Mouse (Mus musculus) adrenal gland, adult 2 months (tissue): ENCODE results near the gene Hcn2. TPM values are rescaled to one million over a fixed set of nuclear protein-coding genes. Genes with fewer than 3 reads are reported as not detected.

Experiments used
- DNase-seq: peaks from one replicate; pipeline ENCODE4 v3.0.0; 2021
- long read RNA-seq: library from polyadenylated mRNA; stranded (forward); transcript quantifications from one replicate; pipeline ENCODE4 v2.0.0, GENCODE M21; 2021
- polyA plus RNA-seq: library from polyadenylated mRNA; depleted of rRNA; stranded (reverse); fragments of >200 nt; gene quantifications from 2 replicates; pipeline ENCODE4 v1.2.3, GENCODE M21; 2012; rRNA removed
- total RNA-seq, 2 experiments: library from RNA; stranded (reverse); gene quantifications; 2 replicates each; pipeline ENCODE4 v1.2.3; 2021

Gene Hcn2
- total RNA-seq, result 1 to 10 TPM; 5.9 to 6.0 TPM
- 20.2 and 27.8 TPM in 2 replicates for polyA plus RNA-seq
- long read RNA-seq, partial matches to known transcripts, result 1 of 2 reads
- long read RNA-seq, other reads (novel, unspliced or antisense), result 0 of 2 reads

- no peak for DNase-seq
Measured at GRCm38 (mm10) chr10:79716254-79716987, at the start of gene Hcn2. TSS of gene Hcn2 (plus strand) at chr10:79716634.

- DNase-seq, result no peak
Measured at GRCm38 (mm10) chr10:79668076-79668475, 48.4 kb upstream of the Hcn2 start.

DNA sequence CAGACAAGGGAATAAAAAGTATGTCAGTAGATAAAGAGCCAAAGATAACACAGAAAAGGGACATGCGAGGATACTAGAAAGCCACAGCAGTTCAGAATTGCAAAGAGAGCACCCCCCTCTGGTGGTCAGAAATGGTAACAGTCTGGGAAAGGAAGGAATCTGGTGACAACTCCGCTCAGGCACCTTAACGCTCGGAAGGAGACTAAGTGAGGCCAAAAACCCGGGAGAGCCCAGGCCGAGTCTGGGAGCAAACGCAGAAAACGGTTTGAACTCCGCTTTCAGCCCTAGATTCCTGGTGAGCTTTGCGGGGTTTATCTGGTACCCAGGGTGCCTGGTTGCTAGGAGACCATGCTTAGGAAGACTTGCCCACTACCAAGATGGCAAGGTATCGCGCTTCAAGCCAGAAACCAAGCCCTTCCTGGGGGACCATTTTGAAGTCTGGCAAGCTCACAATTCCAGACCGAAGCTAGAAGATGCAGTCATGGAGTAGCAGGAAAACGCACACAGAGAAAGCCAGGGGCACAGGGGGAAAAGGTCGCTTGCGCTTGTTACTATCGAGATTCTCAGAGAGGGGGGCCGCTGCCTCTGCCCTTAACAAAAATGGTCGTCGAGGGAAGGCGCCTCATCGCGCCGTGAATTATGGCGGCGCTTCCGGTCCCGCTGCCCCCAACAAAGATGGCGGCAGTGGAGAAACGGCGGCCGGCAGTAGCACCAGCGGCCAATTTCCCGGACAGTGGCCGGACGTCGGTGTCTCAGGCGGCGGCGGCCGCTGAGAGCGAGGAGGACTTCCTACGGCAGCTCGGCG lies 47.5 kb upstream of the Hcn2 start, which contains the start of gene Tpgs1:
TSS of gene Tpgs1 (plus strand) at position 599 of the 805 bp plus-strand sequence.
- peak; percentile 91 for DNase-seq

DNA sequence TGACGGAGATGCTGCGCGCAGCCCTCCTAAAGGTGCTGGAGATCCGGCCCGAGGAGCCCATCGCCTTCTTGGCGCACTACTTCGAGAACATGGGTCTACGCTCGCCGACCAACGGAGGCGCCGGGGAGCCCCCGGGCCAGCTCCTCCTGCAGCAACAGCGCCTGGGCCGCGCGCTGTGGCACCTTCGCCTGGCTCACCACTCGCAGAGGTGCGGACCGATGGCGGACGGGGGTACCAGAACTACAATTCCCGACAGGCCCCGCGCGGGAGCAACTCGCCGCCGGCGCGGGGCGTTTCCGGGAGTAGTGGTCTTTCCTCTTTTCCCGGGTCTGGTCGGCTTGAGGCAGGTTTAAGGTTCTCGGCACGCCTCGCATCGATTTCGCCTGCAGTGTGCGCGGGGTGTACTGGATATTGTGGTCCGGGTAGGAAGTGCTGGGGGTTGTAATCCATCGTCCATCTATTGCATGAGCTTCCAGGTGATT lies 46.8 kb upstream of the Hcn2 start:
- DNase-seq, result peak; percentile 79

DNA sequence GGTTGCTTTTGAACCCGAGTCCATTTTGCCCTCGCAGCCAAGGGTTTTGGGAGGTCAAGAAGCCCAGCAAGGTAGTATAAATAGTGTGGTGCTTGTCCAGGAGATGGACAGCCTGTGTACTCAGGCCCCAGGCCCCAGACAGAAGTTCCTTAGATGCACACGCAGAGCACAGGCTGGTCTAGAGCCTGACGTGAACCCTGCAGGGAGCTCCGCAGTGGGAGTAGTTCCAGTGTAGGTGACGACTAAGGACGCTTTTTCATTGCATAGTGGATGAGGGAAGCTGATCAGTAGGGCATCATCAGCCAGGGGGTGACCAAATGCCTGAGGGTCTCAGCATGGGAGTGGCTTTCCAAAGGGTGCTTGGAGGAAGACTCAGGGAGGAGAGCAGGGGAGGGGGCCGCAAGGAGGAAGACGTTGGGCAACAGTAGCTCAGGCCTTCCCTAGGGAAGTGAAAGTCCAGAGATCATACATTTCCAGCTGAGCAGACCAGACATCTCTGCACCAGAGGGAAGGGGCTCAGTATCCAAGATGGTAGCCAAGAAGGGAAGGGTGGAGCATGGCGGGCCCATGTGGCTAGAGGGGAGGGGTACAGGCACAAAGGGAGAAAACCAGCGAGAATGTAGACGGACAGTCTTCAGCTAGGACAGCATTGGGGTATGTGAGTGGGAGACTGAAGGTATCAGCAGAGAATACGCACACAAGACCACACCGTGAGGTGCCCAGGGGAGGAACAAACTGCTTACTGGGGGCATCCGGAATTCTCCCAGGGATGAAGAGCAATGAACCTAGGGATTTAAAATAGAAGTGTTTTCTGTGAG lies 46.2 kb upstream of the Hcn2 start:
- DNase-seq, result no peak

DNA sequence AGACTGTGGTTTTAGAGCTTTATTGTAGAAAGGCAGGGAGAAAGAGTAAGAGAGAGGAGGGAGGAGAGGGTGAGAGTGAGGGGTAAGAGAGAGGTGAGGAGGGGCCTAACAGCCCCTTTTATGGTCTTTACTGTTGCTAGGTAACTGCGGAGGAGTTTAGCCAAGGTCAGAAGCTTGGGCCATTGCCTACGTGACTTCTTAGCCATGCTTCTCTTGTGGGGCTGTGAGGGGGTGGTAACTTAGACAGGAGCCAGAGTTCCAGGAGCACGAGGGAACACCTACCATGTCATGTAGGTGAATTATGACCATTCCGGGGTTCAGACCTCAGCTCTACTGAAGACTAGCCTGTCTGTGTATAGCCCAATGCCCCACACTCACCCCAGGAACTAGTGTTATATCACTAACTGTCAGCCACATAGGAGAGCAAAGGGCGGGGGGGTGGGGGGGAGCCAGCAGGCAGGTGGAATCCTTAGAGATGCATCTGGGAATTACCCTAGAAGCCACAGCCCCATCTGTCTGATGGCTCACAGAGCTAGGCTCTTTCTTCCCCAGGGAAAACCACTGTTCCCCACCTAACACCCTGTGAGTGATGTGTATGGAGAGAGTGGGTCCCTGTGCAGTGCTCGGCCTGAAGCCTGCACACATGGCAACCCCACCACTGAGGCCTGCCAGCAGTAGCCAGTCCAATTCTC lies 44.9 kb upstream of the Hcn2 start:
- no peak for DNase-seq

DNA sequence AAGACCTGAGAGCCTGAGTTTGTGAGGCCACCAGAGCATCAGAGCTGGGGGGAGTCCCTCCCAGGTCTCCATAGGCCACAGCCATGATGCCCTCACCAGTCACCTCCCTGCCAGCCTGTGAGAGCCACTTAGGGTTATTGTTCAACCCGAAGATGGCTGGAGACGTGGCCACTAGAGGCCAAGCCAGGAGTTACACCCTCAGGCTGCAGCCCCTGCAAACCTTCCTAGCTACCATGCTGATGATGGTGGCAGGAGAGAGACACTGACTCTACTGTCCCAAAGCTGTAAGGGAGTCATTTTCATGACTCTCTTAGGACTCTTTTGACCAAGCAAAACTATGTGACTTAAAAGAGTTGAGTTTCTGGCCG lies 44.4 kb upstream of the Hcn2 start:
- DNase-seq, result no peak

DNA sequence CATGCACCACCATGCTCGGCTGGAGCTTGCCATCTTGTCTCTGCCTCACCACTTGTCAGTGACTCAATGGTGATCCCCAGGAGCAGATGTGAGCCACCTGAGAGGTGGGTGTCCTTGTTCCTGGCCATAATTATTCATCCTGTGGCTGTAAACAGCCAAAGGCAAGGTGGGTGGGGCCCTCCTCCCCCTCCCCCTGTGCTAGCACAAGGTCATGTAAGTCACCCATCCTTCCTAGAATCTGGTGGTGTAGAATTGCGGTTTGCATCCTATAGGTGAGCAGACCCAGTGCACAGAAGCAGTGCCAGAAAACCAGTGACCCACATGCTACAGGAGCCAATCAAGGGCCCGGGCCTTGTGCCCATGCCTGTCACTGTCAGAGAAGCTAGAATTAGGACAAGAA lies 43.4 kb upstream of the Hcn2 start:
- DNase-seq, result no peak

DNA sequence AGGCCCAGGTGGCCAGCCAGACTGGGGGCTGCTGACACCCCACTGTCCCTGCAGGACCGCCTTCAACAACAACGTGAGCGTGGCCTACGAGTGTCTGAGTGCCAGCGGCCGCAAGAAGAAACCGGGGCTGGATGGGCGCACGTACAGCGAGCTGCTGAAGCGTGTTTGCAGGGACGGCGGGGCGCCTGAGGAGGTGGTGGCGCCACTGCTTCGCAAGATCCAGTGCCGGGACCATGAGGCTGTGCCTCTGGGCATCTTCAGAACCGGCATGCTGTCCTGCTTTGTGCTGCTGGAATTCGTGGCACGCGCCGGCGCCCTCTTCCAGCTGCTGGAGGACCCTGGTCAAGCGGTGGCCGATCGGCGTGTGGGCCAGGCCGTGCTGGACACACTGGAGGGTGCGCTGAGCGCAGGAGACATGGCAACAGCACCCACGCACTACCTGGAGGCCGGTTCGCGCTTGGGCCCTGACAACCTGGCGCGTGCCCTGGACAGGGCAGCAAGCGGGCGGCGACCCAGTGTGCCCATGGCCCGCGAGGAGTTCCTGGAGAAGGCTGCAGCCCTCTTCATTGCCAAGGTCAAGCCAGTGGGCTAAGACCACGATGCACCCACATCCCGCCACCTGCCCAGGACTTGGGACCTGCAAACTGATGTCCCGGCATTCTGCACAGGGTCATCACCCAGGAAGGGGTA lies 40.9 kb upstream of the Hcn2 start:
- no peak for DNase-seq

GRCm38 (mm10) chr10:79680606-79681495 lies 35.6 kb upstream of the Hcn2 start:
- no peak for DNase-seq

GRCm38 (mm10) chr10:79681591-79682245 lies 34.7 kb upstream of the Hcn2 start, which contains the start of gene Cdc34:
TSS of gene Cdc34 (plus strand) at chr10:79682195.
- peak; percentile 100 for DNase-seq

DNA sequence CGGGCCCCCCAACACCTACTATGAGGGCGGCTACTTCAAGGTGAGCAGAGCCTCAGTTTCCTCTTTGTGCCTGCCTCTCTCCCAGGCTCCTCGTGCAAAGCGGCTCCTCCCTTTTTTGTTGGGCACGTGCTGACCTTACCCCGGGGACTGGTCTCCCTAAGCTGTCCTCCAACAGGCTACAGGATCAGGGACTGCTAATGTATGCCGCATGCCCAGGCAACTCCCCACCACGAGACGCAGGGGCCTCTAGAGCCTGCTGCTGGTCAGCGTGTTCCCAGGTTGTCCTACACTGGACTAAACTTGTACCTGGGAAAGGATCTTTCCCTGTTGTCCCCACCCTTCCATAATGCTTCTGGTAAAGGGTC lies 33.9 kb upstream of the Hcn2 start:
- peak; percentile 54 for DNase-seq

- DNase-seq, result peak; percentile 71
Measured at GRCm38 (mm10) chr10:79682916-79683582, 33.4 kb upstream of the Hcn2 start.

DNA sequence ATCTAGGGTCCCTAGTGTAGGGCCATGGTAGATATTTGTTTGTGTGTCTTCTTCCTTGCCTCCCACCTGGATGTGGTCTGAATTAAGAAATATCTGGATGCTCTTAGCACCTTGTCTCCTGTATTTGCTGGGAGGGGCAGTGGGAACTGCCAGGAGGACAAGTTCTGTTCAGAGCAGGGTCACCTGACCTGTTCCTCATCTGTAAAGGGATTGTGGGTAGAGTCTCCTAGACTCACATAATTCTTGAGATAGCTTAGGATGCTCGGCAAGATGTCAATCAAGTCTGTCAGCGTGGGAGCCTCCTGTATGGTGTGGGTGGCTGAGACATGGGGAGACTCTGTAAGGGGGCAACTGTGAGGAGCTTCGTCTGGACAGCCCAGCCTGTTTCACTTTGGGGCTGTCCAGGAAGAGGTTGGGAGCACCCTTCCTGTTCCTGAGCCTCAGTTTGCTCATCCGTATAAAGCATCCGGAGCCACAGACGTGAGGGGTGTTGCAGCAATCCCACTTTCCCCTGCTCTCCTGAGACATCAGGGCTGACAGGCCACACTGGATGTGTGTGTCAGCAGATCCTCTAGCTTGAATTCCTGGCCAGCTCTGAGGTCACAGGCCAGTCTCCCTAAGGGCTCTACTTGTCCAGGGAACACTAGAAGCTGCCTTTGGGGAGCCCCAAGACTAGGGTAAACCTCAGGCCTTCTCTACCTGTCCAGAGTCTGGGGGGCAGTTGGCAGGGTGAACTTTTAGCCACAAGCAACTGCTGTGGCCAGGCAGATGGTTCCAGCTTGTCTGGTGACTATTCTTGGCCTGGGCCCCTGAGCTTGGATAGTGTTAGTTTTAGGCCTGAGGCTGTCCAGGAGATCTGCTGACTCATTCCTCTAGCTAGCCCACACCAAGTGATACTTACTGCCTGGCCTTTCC lies 32.5 kb upstream of the Hcn2 start:
- peak; percentile 70 for DNase-seq

DNA sequence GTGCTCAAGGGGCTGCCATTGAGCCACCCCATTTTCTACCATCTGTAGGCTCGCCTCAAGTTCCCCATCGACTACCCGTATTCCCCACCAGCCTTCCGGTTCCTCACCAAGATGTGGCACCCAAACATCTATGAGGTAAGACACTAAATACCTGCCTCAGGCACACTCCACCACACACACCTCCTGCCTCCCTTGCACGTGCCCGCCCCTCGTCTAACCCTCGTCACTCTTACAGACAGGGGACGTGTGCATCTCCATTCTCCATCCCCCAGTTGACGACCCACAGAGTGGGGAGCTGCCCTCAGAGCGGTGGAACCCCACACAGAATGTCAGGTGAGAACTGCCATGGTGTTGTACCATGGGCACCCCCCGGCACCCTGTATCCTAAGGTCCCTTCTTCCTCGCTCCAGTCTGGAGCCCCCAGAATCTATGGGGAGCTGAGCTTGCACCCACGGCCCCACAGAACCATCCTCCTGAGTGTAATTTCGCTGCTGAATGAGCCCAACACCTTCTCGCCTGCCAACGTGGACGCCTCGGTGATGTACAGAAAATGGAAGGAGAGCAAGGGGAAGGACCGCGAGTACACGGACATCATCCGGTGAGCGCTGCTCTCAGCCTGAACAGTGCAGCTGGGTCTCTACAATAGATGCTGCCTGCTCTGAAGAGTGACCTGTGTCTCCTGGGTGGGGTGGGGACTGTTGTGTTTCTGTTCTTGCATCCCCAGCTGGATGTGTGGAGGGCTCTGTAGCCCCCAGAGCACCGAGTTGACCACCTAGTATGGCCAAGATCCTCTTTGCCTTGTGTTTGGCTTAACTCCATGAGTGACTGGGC lies 31.4 kb upstream of the Hcn2 start:
- no peak for DNase-seq

DNA sequence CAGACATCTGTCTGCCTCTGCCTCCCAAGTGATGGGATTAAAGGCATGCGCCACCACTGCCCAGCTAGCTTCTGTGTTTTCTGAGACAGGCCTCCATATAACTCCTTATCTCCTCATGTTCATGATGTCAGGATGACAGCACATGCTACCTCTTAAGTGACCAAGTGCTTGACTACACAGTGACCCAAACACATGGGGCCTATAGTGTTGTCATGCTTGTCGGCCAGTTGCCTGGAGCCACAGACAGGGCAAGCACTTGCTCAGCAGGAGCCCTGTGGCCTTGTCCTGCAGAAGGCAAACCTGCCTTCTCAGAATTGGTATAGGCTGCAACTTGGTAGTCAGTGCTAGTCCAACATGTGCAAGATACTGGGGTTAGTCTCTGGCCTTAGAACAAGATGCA lies 30.2 kb upstream of the Hcn2 start:
- DNase-seq, result no peak

DNA sequence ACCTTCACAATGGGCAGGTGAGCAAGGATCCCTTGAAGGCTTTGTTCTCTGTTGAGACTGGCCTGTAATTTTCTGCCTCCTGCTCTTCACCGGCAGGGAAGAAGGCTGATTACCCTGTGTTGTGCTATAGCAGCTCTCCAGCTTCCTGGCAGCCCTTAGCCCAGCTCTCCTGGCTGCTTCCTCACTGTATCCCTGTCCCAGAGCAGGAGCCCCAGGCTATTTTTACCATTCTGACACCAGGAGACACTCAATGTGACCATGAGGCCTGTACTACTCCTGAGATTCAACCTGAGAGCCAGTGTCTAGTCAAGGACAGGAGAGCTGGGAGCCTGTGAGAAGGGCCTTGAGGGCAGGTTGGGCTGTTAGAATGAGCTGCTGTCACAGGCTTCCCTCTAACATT lies 29.7 kb upstream of the Hcn2 start:
- no peak for DNase-seq
